Mouse (Mus musculus) erythroblast, embryonic 14.5 days (primary cell): ENCODE measurements around the gene Yap1.

Experiments used
- GATA1 ChIP-seq: IDR thresholded peaks from 2 replicates; pipeline ENCODE4 v1.6.1; 2012; ENCODE audit warnings: low read length, inconsistent platforms, mixed read lengths
- TAL1 ChIP-seq: IDR thresholded peaks from 3 replicates; pipeline ENCODE4 v1.6.1; 2012; ENCODE audit warnings: low read length, inconsistent platforms, mixed read lengths

DNA sequence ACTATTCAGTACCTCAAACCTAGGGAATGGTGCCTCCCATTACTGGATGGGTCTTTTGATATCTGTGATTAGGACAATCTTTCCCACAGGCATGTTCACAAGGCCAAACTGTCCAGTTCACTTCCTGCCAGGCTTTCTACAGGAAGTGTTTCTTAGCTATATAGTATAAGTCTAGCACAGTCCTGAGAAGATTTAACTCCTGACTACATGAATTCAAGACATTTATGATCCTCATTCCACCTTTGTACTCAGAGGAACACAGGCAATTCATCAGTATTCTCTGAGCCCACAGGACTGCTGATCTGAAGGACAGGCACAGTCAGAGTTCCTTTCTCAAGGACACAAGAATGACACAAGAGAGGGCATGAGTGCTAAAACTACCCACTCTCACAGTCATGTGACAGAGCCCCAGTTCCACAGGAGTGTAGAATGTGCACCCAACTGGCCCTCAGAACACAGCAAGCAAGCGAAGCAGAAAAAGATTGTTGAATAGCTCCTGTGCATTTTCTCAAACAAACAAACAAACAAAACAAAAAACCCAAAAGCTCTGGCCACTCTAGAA, 122.0 kb downstream of the Yap1 start:
- TF ChIP-seq TAL1: no peak
- TF ChIP-seq GATA1: no peak
